Mouse (Mus musculus) olfactory bulb, adult 2 months (tissue): ENCODE measurements around the gene Prkn. TPM values are rescaled to one million over a fixed set of nuclear protein-coding genes. Genes with fewer than 3 reads are reported as not detected.

Source experiments
- H3K27ac ChIP-seq: fragments of 200-500 bp; 2 replicates; pipeline ENCODE4 v1.5.1; 2012; ENCODE audit warnings: low read depth, low read length; ENCODE audit not compliant: insufficient read depth
- H3K4me1 ChIP-seq: fragments of 200-500 bp; 2 replicates; pipeline ENCODE4 v1.6.1; 2012; ENCODE audit warnings: low read length; ENCODE audit not compliant: control insufficient read depth, insufficient read depth
- H3K4me3 ChIP-seq: fragments of 200-500 bp; 2 replicates; pipeline ENCODE4 v1.5.1; 2012; ENCODE audit warnings: mild to moderate bottlenecking, low read depth, low read length, moderate library complexity; ENCODE audit not compliant: insufficient read depth
- CTCF ChIP-seq: fragments of 200-500 bp; IDR thresholded peaks from 2 replicates; pipeline ENCODE4 v1.5.1; 2012; ENCODE audit warnings: low read depth, mild to moderate bottlenecking, low read length, moderate library complexity; ENCODE audit not compliant: insufficient read depth
- POLR2A ChIP-seq: fragments of 200-500 bp; IDR thresholded peaks from 2 replicates; pipeline ENCODE4 v1.6.1; 2012; ENCODE audit warnings: mild to moderate bottlenecking, low read depth, low read length, moderate library complexity; ENCODE audit not compliant: insufficient read depth
- WGBS: fragments of 180-500 bp; shearing (Covaris S2); methylation state at CpG from one replicate; pipeline ENCODE4 v1.1.7; 2018; 5-methylcytosine and 5-hydroxymethylcytosine counted together
- polyA plus RNA-seq: library from polyadenylated mRNA; stranded (reverse); fragments of >200 nt; gene quantifications from 2 replicates; pipeline ENCODE4 v1.2.4, GENCODE M21; 2012; ENCODE audit warnings: low replicate concordance; ENCODE audit not compliant: missing spikeins, insufficient read depth, insufficient read length

Gene Prkn
- polyA plus RNA-seq, 1 experiment, result not detected

- 2% methylated on average over 9 of the region's 9 CpGs for WGBS
- H3K27ac ChIP-seq, result peak overlapping the region; percentile 71
- no peak for TF ChIP-seq CTCF
- H3K4me3 ChIP-seq, result no peak overlapping the region
- peaks cover 8% of the 10 kb centered on the region for H3K4me1 ChIP-seq
Observed at GRCm38 (mm10) chr17:11972550-11972949, 1132.4 kb downstream of the Prkn start.

GRCm38 (mm10) chr17:11972969-11973787, 1133.0 kb downstream of the Prkn start:
- no peak overlapping the region for H3K27ac ChIP-seq
- WGBS, result 55% methylated on average over 13 of the region's 13 CpGs
- peaks cover 9% of the 10 kb centered on the region for H3K4me1 ChIP-seq
- H3K4me3 ChIP-seq, result no peak overlapping the region
- TF ChIP-seq CTCF (no peak), POLR2A (no peak)

- no peak overlapping the region for H3K27ac ChIP-seq
- H3K4me1 ChIP-seq, result peaks cover 14% of the 10 kb centered on the region
- no peak overlapping the region for H3K4me3 ChIP-seq
- 42% methylated on average over 7 of the region's 7 CpGs for WGBS
- TF ChIP-seq CTCF (no peak), POLR2A (no peak)
Observed at GRCm38 (mm10) chr17:11975062-11975607, 1135.0 kb downstream of the Prkn start.

- TF ChIP-seq POLR2A (no peak), CTCF (no peak)
- WGBS, result 63% methylated on average over 17 of the region's 17 CpGs
- peaks cover 10% of the 10 kb centered on the region; the same call in 1 of the 2 replicates for H3K4me1 ChIP-seq
- H3K27ac ChIP-seq, result no peak overlapping the region
- no peak overlapping the region for H3K4me3 ChIP-seq
Observed at GRCm38 (mm10) chr17:11978260-11978821, 1138.2 kb downstream of the Prkn start.

- no peak overlapping the region for H3K27ac ChIP-seq
- TF ChIP-seq CTCF, result no peak
- TF ChIP-seq POLR2A, result no peak
- peaks cover 6% of the 10 kb centered on the region; the same call in 1 of the 2 replicates for H3K4me1 ChIP-seq
- H3K4me3 ChIP-seq, result no peak overlapping the region
- WGBS, result 90% methylated on average over 9 of the region's 9 CpGs
Observed at GRCm38 (mm10) chr17:11981666-11982065, 1141.5 kb downstream of the Prkn start.

- 74% methylated on average over 14 of the region's 14 CpGs for WGBS
- TF ChIP-seq CTCF (no peak), POLR2A (no peak)
- no peak overlapping the region for H3K27ac ChIP-seq
- peaks cover 6% of the 10 kb centered on the region for H3K4me1 ChIP-seq
- no peak overlapping the region for H3K4me3 ChIP-seq
Observed at GRCm38 (mm10) chr17:11988110-11988837, 1148.1 kb downstream of the Prkn start.

- WGBS, result 92% methylated on average over 4 of the region's 4 CpGs
- Histone ChIP-seq H3K4me1 (peaks cover 6% of the 10 kb centered on the region), H3K27ac (no peak overlapping the region), H3K4me3 (no peak overlapping the region)
- TF ChIP-seq CTCF, result no peak
- no peak for TF ChIP-seq POLR2A
Observed at GRCm38 (mm10) chr17:11989296-11989695, 1149.1 kb downstream of the Prkn start.

- H3K4me3 ChIP-seq, result no peak overlapping the region
- peaks cover 6% of the 10 kb centered on the region for H3K4me1 ChIP-seq
- no peak overlapping the region for H3K27ac ChIP-seq
- no peak for TF ChIP-seq POLR2A
- no peak for TF ChIP-seq CTCF
- WGBS, result 91% methylated on average over 11 of the region's 11 CpGs
Observed at GRCm38 (mm10) chr17:11990386-11991087, 1150.4 kb downstream of the Prkn start.
